Mouse (Mus musculus) monocyte, adult 5-6 weeks (primary cell): ENCODE measurements around the gene Lrp1. TPM values are rescaled to one million over a fixed set of nuclear protein-coding genes. Genes with fewer than 3 reads are reported as not detected.

ENCODE experiments used
- ATAC-seq: fragments of 153-309, 156-312 bp; replicated peaks from 2 replicates; pipeline ENCODE4 v1.8.0; 2017; ENCODE audit warnings: mild to moderate bottlenecking; ENCODE audit not compliant: low TSS enrichment, insufficient number of reproducible peaks, severe bottlenecking, poor library complexity, low FRiP score
- total RNA-seq: library from RNA; stranded (forward); fragments of 200-1000, 200-491, 200-594 nt; gene quantifications from 3 replicates; pipeline ENCODE4 v1.2.3, GENCODE M21; 2017

Gene Lrp1
- total RNA-seq, 1 experiment from 2014 or later, result 171 TPM

GRCm38 (mm10) chr10:127536586-127537314 is 84.2 kb downstream of the Lrp1 start:
- no peak for ATAC-seq

DNA sequence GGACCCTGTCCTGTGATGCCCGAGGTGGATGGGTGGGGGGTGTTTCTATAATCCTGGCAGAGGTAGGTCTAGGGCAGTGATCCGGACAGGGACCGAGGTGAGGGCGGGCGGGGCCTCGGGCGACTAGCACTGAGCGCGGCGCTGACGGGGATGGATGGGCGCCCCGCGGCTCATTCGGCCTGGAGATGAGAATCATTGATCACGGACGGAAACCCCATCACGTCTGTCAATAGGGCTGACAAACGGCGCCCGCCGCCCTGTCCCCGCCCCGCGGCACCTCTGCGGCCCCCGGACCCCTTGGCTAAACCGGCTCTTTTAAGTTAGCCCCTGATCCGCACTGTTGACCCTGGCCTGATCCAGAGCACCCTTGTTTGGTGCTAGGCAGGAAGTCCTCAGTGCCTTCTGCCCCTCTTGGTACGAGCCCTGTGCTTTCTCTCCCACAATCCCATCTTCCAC is 86.0 kb downstream of the Lrp1 start:
- no peak for ATAC-seq

DNA sequence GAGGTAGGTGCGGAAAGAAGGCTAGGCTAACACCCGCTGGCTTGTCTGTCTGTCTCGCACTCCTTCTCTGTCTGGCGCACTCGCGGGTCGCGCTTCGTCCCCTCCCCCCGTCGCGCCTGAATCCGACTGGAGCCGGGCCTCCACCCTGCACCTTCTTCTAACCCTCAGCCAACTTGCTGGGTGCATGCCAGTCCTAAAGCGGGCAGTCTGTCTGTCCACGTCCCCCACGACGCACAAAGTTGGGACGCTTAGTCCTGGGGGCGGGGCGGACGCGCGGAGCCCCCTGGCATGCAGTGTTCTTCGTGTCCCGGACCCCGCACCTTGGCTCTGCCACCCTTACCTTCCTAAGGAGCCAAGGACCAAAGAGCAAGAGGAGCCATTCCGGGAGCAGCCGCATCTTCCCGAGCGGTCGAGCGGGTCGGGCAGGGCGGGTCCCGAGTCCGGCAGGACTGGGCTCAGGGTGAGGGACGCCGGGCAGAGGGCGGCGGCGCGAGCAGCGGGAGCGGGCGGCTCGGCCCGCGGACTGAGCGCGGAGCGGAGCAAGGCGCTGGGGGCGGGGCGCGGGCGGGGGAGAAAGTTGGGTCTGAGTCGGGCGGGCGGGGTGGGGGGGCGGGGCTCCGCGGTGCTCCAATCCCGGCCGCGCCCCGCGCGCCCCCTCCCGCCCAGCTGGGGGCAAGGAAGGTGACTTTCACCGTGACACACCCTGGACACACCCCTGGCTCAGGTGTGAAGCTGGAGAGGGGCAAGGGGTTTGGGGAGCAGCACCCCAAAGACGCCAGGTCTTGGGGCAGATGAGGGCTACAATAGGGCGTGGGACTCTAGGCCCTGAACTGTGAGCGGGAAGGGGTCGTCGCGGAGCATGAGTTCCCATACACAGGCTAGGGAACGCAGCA is 86.7 kb downstream of the Lrp1 start, which contains the start of gene Nxph4:
Gene Nxph4 (minus strand): TSS at position 524 of the 893 bp plus-strand sequence.
- no peak for ATAC-seq

DNA sequence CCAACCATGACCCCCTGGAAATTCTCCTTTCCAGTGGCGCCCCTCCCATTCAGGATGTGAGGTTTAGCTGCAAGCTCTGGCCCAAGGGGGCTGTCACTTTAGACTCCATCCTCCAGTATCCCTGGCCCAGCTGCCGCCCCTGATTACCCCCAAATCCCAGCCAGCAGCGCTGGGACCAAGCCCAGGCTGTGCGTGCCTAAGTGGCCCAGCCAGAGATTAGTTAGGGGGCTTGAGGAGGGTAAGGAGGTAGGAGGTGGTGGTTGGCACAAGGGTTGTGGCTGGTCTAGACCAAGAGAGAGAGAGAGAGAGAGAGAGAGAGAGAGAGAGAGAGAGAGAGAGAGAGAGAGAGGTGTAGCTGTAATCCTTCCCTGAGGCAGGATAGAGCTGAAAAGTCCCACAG is 89.4 kb downstream of the Lrp1 start:
- ATAC-seq, result no peak

DNA sequence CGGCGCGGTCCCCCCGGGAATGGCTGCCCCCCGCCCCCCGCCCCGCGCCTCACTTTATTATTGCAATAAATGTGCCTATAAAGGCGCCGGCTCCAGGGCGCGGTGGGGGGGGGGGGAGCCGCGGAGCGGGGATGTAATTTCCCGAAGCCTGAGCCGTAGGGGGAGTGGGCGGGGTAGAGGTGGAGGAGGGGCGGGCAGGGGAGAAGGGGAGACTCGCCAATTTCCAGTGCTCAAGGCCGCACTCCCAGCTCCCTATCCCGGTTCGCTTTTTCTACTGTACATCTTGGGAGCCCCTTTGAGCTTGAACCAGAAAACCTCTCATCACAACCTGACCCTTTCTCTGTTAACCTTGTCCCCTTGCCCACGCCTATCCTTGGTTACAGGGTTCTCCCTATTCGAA is 90.0 kb downstream of the Lrp1 start:
- ATAC-seq, result no peak

- no peak for ATAC-seq
Observed at GRCm38 (mm10) chr10:127527481-127527880, 93.5 kb downstream of the Lrp1 start.

DNA sequence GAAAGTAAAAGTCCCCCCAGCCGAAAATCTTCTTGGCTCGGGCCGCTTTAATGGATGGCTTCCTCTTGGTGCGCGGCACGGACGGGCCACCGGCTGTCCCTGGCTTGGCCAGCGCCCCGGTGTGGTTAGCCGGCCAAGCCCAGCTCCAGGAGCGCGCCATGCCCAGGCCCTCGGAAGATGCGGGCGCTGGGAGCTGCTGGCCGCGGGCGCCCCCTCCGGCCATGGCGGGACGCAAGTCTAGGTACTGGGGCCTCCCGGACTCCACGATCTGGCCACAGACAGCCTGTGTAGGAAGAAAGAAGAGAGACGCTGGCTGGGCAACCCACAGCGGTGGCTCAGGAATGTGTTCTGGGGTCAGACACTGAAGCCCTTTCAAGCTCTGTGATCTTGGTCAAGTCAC is 94.3 kb downstream of the Lrp1 start:
- no peak for ATAC-seq

- no peak for ATAC-seq
Observed at GRCm38 (mm10) chr10:127526048-127526447, 94.9 kb downstream of the Lrp1 start.

- ATAC-seq, result no peak
Observed at GRCm38 (mm10) chr10:127524646-127525255, 96.2 kb downstream of the Lrp1 start.

DNA sequence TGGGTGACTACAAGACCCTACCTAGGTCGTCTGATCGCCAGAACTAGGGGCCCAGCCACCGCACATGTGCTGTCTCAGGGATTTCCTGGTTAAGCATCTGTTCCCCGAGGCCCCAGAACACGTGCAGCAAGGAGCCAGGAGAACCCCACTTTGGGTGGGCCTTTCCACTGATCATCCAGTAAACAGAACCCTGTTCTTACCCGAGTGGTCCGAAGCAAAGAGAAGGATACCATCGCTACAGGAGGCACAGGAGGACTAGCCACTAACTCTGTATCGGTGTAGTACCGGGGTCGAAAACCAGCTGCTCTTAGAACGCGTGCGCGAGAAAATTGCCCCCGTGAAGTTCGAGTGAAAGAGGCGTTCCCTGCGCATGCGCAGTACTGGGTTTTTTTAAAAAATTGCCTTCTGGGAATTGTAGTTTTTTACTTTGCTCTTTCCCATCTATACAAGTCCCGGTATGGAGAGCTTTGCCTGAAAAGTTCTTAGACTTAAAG is 98.8 kb downstream of the Lrp1 start, which contains the start of gene Shmt2:
Gene Shmt2 (minus strand): TSS at position 357 of the 494 bp plus-strand sequence.
- ATAC-seq, result no peak

GRCm38 (mm10) chr10:127521611-127522080 is 99.3 kb downstream of the Lrp1 start:
- ATAC-seq, result no peak

GRCm38 (mm10) chr10:127520714-127521357 is 100.1 kb downstream of the Lrp1 start:
- ATAC-seq, result no peak

DNA sequence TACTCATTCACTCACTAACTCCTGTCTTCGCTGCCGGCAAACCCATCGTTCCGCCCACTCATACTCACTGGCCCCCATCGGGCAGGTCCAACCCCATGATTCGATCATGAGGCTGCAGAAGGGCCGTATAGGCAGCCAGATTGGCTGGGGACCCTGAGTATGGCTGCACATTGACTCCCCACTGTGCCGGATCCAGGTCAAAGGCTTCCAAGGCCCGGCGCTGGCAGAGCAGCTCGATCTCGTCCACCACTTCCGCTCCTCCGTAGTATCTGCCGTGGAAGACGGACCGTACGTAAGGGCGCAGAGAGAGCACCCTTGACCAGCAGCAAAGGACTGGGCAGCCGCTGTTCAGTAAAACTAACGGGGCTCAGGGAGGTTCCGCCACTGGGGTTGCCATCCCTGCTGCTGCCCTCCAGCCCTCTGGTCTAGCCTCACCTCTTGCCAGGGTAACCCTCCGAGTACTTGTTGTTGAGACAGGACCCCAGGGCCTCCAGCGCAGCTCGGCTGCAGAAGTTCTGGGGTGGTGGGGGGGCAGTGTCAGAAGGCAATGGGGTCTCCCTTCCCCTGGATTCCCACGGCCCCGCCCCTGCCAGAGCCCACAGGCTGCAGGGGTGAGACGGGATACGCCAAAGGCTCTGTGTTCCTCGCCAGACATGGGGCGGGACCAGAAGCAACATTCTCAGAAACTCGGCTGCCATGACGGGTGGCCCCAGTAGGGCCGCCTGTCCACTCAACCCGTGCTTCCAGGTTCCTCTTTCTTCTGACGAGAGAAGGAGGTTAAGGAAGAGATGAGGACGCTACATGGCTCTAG is 100.8 kb downstream of the Lrp1 start:
- ATAC-seq, result no peak

DNA sequence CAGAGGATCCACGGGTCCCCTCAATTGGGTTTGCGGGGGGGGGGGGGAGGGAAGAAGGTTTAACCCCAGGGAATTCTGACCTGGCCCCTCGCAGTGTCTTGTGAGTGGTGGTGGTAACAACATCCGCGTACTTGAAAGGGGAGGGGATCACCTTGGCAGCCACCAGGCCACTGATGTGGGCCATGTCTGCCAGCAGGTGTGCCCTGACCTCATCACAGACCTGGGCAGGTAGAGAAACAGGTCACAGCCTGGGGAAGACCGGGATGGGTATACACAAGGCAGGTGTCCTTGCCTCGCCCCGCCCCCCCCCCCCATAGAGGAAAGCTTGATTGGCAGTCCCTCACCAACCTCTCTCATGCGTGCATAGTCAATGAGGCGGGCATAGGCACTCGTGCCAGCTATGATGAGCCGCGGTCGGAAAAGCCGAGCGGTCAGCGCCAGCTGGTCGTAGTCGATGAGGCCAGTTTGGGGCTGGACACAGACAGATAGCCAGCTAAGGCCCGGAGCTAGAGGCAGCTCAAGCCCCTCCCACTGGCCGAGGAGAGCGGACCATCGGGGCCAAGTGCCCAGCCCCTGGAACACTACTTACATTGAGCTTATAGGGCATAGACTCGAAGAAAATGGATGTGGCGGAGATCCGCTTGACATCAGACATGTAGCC is 101.8 kb downstream of the Lrp1 start:
- no peak for ATAC-seq

- ATAC-seq, result no peak
Observed at GRCm38 (mm10) chr10:127517941-127518340, 103.0 kb downstream of the Lrp1 start.

DNA sequence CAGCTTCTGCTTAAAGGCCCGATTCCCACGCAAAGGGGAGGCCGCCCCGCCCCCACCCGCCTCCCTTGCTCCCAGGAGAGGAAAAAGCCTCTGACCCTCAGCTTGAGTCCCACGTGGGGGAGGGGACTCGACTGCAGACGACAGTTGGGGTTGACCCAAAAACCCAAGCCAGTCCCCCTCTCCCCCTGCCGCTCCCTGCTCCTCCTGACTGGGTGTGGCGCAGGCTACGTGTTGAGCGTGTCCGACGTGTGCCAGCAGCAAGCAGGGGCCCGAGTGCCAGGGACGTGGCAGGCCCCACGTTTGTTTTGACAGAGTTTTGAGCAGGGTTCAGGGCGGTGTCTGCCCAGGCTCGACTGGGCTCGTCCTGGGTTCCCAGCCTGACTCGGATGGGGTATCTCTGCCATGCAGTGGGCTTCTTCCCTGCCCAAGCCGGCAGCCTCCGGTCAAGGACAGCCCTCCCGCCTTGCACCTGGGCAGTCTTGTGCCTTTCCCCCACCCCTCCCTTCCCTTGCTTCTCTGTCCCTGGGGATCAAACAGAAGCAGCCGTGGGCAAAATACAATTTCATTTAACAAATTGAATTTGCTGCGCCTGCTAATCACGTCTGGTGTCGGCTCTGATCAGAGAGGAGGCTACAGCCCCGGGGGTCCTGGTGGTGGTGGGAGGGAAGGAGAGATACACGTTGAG is 104.2 kb downstream of the Lrp1 start:
- ATAC-seq, result no peak

DNA sequence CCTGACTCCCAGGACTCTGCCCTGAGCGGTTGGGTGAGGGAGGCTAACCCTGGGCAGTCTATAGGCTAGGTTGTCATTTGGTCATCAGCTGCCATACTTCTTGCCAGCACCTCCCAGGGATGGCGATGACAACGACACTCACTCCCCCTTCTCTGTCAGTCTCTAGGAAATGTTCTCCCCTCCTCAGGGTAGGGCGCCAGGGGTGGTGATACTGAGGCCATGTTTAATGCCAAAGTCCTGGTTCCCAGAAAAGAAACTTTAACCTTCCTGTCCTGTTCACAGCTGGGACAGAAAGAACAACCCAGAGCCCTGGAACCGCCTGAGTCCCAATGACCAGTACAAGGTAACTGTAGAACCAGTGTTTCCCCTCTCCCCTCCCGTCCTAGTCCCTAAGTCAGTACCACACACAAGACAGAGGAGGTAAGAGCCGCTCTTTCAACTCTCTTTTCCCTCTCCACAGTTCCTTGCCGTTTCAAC is 104.9 kb downstream of the Lrp1 start:
- no peak for ATAC-seq
